Mouse (Mus musculus) myocyte (in vitro differentiated cells): ENCODE measurements around the gene Fstl4. TPM values are rescaled to one million over a fixed set of nuclear protein-coding genes. Genes with fewer than 3 reads are reported as not detected.

Experiments used
- H3K27me3 ChIP-seq: one replicate; pipeline ENCODE4 v1.6.1; 2011; ENCODE audit not compliant: control insufficient read depth, insufficient read depth, insufficient read length
- H3K36me3 ChIP-seq: one replicate; pipeline ENCODE4 v1.6.1; 2011; ENCODE audit not compliant: control insufficient read depth, insufficient read depth
- H3K4me2 ChIP-seq: one replicate; pipeline ENCODE4 v1.6.1; 2011; ENCODE audit warnings: low read depth, control low read depth
- H3K4me3 ChIP-seq: one replicate; pipeline ENCODE4 v1.5.1; 2011; ENCODE audit warnings: mild to moderate bottlenecking, control low read depth, moderate library complexity
- H3K79me2 ChIP-seq: one replicate; pipeline ENCODE4 v1.6.1; 2011; ENCODE audit not compliant: control insufficient read depth, insufficient read depth
- H3ac ChIP-seq: one replicate; pipeline ENCODE4 v1.6.1; 2011; ENCODE audit not compliant: control insufficient read depth, insufficient read length
- CEBPB ChIP-seq: IDR thresholded peaks from 2 replicates; pipeline ENCODE4 v1.6.1; 2011; ENCODE audit warnings: mild to moderate bottlenecking, moderate library complexity; ENCODE audit not compliant: poor library complexity, insufficient read depth, severe bottlenecking
- E2F4 ChIP-seq: IDR thresholded peaks from one replicate; pipeline ENCODE4 v1.6.1; 2011; ENCODE audit warnings: mild to moderate bottlenecking, control low read depth, moderate library complexity; ENCODE audit not compliant: insufficient read depth
- MAX ChIP-seq: IDR thresholded peaks from one replicate; pipeline ENCODE4 v1.6.1; 2011; ENCODE audit warnings: low read depth, mild to moderate bottlenecking, control low read depth
- MYOD1 ChIP-seq, 3 experiments: IDR thresholded peaks; one replicate each; pipeline ENCODE4 v1.6.1; 2011; ENCODE audit warnings: control low read depth in 2 of 3, low read depth in 2 of 3, mild to moderate bottlenecking in 2 of 3, moderate library complexity in 1 of 3; ENCODE audit not compliant: insufficient read length in 2 of 3, control insufficient read depth in 1 of 3
- MYOG ChIP-seq, 3 experiments: IDR thresholded peaks; one replicate each; pipeline ENCODE4 v1.6.1; 2011; ENCODE audit warnings: control low read depth in 2 of 3, low read depth in 2 of 3, mild to moderate bottlenecking in 2 of 3; ENCODE audit not compliant: insufficient read length in 2 of 3, control insufficient read depth in 1 of 3, insufficient read depth in 1 of 3
- POLR2A ChIP-seq: IDR thresholded peaks from one replicate; pipeline ENCODE4 v1.6.1; 2011; ENCODE audit warnings: low read depth, mild to moderate bottlenecking, control low read depth, moderate library complexity; ENCODE audit not compliant: insufficient read length
- POLR2AphosphoS2 ChIP-seq: IDR thresholded peaks from one replicate; pipeline ENCODE4 v1.6.1; 2011; ENCODE audit warnings: low read depth, control low read depth; ENCODE audit not compliant: insufficient read length
- REST ChIP-seq: IDR thresholded peaks from one replicate; pipeline ENCODE4 v1.6.1; 2011; ENCODE audit warnings: mild to moderate bottlenecking, control low read depth, moderate library complexity; ENCODE audit not compliant: insufficient read depth, insufficient read length
- SRF ChIP-seq: IDR thresholded peaks from one replicate; pipeline ENCODE4 v1.6.1; 2011; ENCODE audit warnings: low read depth; ENCODE audit not compliant: control insufficient read depth, insufficient read length
- TCF12 ChIP-seq: IDR thresholded peaks from one replicate; pipeline ENCODE4 v1.6.1; 2011; ENCODE audit warnings: mild to moderate bottlenecking, control low read depth; ENCODE audit not compliant: poor library complexity, insufficient read depth, severe bottlenecking
- TCF3 ChIP-seq: IDR thresholded peaks from one replicate; pipeline ENCODE4 v1.6.1; 2011; ENCODE audit warnings: low read depth, control low read depth; ENCODE audit not compliant: insufficient read length
- USF1 ChIP-seq: IDR thresholded peaks from one replicate; pipeline ENCODE4 v1.6.1; 2011; ENCODE audit warnings: low read depth, mild to moderate bottlenecking, control low read depth, moderate library complexity
- polyA plus RNA-seq: library from polyadenylated mRNA; unstranded; fragments of >200 nt; fragmentation: generic; extraction: Trizol; gene quantifications from one replicate; pipeline ENCODE4 v1.2.1, GENCODE M21; 2012; ENCODE audit warnings: missing spikeins

Gene Fstl4
- polyA plus RNA-seq, 1 experiment = not detected

- Histone ChIP-seq H3K36me3 (no peaks in the 10 kb centered on the region), H3ac (no peak overlapping the region), H3K4me2 (no peak overlapping the region), H3K4me3 (no peak overlapping the region), H3K79me2 (no peaks in the 10 kb centered on the region), H3K27me3 (no peaks in the 10 kb centered on the region)
- TF ChIP-seq REST (no peak), TCF12 (no peak), CEBPB (no peak), MYOD1 (IDR thresholded peaks at IDR 0.05; ENCODE audit: control insufficient read depth in 1 of 3, insufficient read length in 2 of 3, low read depth in 2 of 3) (no peak), POLR2A (no peak)
Observed at GRCm38 (mm10) chr11:52747766-52748456, 16.5 kb upstream of the Fstl4 start.

DNA sequence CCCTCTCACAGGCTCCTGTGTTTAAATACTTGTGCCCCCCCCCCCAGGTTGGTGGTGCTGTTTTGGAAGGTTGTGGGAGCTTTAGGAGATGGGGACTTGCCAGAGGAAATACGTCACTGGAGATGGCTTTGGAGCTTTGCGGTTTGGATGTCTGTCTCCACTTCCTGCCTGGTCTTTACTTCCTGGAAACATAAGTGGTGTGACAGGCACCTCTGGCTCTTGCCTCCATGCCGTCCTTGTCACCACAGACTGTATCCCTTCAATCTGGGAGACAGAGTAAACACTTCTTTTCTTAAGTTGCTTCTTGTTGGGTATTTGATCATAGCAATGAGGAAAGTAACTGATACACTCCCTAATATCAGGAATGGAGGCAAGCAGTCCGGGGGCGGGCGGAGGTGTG, 14.4 kb upstream of the Fstl4 start:
- no peak overlapping the region for H3ac ChIP-seq
- no peaks in the 10 kb centered on the region for H3K79me2 ChIP-seq
- no peaks in the 10 kb centered on the region for H3K27me3 ChIP-seq
- TF ChIP-seq E2F4 (no peak), SRF (no peak), REST (no peak), MAX (no peak), CEBPB (no peak), MYOG (IDR thresholded peaks at IDR 0.05; ENCODE audit: control insufficient read depth in 1 of 3, insufficient read depth in 1 of 3, insufficient read length in 2 of 3, low read depth in 2 of 3) (no peak), TCF3 (no peak), MYOD1 (IDR thresholded peaks at IDR 0.05; ENCODE audit: control insufficient read depth in 1 of 3, insufficient read length in 2 of 3, low read depth in 2 of 3) (no peak), POLR2A (no peak)
- H3K4me3 ChIP-seq = no peak overlapping the region
- H3K4me2 ChIP-seq = no peak overlapping the region
- no peaks in the 10 kb centered on the region for H3K36me3 ChIP-seq

- no peaks in the 10 kb centered on the region for H3K79me2 ChIP-seq
- H3K36me3 ChIP-seq = no peaks in the 10 kb centered on the region
- H3K4me2 ChIP-seq = no peak overlapping the region
- TF ChIP-seq USF1 (no peak), TCF12 (no peak), MYOD1 (IDR thresholded peaks at IDR 0.05; ENCODE audit: control insufficient read depth in 1 of 3, insufficient read length in 2 of 3, low read depth in 2 of 3) (no peak), TCF3 (no peak), MYOG (IDR thresholded peaks at IDR 0.05; ENCODE audit: control insufficient read depth in 1 of 3, insufficient read depth in 1 of 3, insufficient read length in 2 of 3, low read depth in 2 of 3) (no peak), POLR2A (no peak), SRF (no peak), REST (no peak), POLR2AphosphoS2 (no peak), MAX (no peak), CEBPB (no peak), E2F4 (no peak)
- no peaks in the 10 kb centered on the region for H3K27me3 ChIP-seq
- H3K4me3 ChIP-seq = no peak overlapping the region
- H3ac ChIP-seq = no peak overlapping the region
Observed at GRCm38 (mm10) chr11:52752524-52752923, 11.9 kb upstream of the Fstl4 start.

GRCm38 (mm10) chr11:52753261-52753660, 11.2 kb upstream of the Fstl4 start:
- Histone ChIP-seq H3ac (no peak overlapping the region), H3K27me3 (no peaks in the 10 kb centered on the region), H3K4me3 (no peak overlapping the region), H3K4me2 (no peak overlapping the region), H3K79me2 (no peaks in the 10 kb centered on the region), H3K36me3 (no peaks in the 10 kb centered on the region)
- no peak for TF ChIP-seq TCF12

GRCm38 (mm10) chr11:52761800-52762199, 2.6 kb upstream of the Fstl4 start:
- H3K4me2 ChIP-seq = no peak overlapping the region
- no peak overlapping the region for H3ac ChIP-seq
- no peaks in the 10 kb centered on the region for H3K79me2 ChIP-seq
- no peaks in the 10 kb centered on the region for H3K36me3 ChIP-seq
- H3K4me3 ChIP-seq = no peak overlapping the region
- TF ChIP-seq POLR2A (no peak), TCF3 (no peak), MYOD1 (IDR thresholded peaks at IDR 0.05; ENCODE audit: control insufficient read depth in 1 of 3, insufficient read length in 2 of 3, low read depth in 2 of 3) (no peak), MYOG (IDR thresholded peaks at IDR 0.05; ENCODE audit: control insufficient read depth in 1 of 3, insufficient read depth in 1 of 3, insufficient read length in 2 of 3, low read depth in 2 of 3) (no peak), POLR2AphosphoS2 (no peak), USF1 (no peak), TCF12 (no peak), REST (no peak)
- peaks cover 36% of the 10 kb centered on the region for H3K27me3 ChIP-seq
